Mouse (Mus musculus) MEL (cell line): ENCODE data around the gene Epc2. TPM values are rescaled to one million over a fixed set of nuclear protein-coding genes. Genes with fewer than 3 reads are reported as not detected.

ENCODE experiments used
- DNase-seq: peaks from one replicate; pipeline ENCODE4 v3.0.0; 2011; ENCODE audit warnings: low read depth, low spot score
- H3K27ac ChIP-seq: 2 replicates; pipeline ENCODE4 v1.5.1; 2012; ENCODE audit warnings: low read depth, mild to moderate bottlenecking, control low read depth, low read length, moderate library complexity; ENCODE audit not compliant: control insufficient read depth
- H3K27me3 ChIP-seq, 2 experiments: fragments of 150-350 bp in 1 of 2; sonication (generic) in 1 of 2; 2 replicates each; pipeline ENCODE4 v1.6.1; 2012; ENCODE audit warnings: low read length in 2 of 2, mild to moderate bottlenecking in 2 of 2, improper control_type of control experiment in 1 of 2, moderate library complexity in 1 of 2; ENCODE audit not compliant: insufficient read depth in 2 of 2, control insufficient read depth in 1 of 2
- H3K36me3 ChIP-seq, 2 experiments: 2 replicates each; pipeline ENCODE4 v1.6.1; 2012 to 2014; ENCODE audit warnings: low read length in 2 of 2, improper control_type of control experiment in 1 of 2, inconsistent platforms in 1 of 2, mild to moderate bottlenecking in 1 of 2; ENCODE audit not compliant: insufficient read depth in 2 of 2, control insufficient read depth in 1 of 2
- H3K4me1 ChIP-seq, 2 experiments: fragments of 150-350 bp in 1 of 2; sonication (generic) in 1 of 2; 2 replicates each; pipeline ENCODE4 v1.6.1; 2012; ENCODE audit warnings: low read length in 2 of 2, improper control_type of control experiment in 1 of 2, mild to moderate bottlenecking in 1 of 2; ENCODE audit not compliant: insufficient read depth in 2 of 2, control insufficient read depth in 1 of 2
- H3K4me3 ChIP-seq, 2 experiments: fragments of 150-350 bp in 1 of 2; sonication (generic) in 1 of 2; 2 replicates each; pipeline ENCODE4 v1.5.1; 2012; ENCODE audit warnings: low read depth in 2 of 2, low read length in 2 of 2, mild to moderate bottlenecking in 2 of 2, moderate library complexity in 2 of 2, control low read depth in 1 of 2, improper control_type of control experiment in 1 of 2; ENCODE audit not compliant: control insufficient read depth in 1 of 2, insufficient read depth in 1 of 2
- H3K79me2 ChIP-seq: 2 replicates; pipeline ENCODE4 v1.6.1; 2012; ENCODE audit warnings: mild to moderate bottlenecking, low read length, moderate library complexity; ENCODE audit not compliant: control insufficient read depth, poor library complexity, insufficient read depth
- H3K9ac ChIP-seq: 2 replicates; pipeline ENCODE4 v1.6.1; 2012; ENCODE audit warnings: low read depth, mild to moderate bottlenecking, control low read depth, low read length, moderate library complexity; ENCODE audit not compliant: control insufficient read depth, poor library complexity, severe bottlenecking
- H3K9me3 ChIP-seq: fragments of 150-350 bp; sonication (generic); replicated peaks from 2 replicates; pipeline ENCODE4 v1.6.1; 2012; ENCODE audit warnings: mild to moderate bottlenecking, low read length, improper control_type of control experiment, moderate library complexity; ENCODE audit not compliant: insufficient read depth
- EP300 ChIP-seq, 2 experiments: IDR thresholded peaks; 2 replicates each; pipeline ENCODE4 v1.6.1; 2011; ENCODE audit warnings: improper control_type of control experiment in 2 of 2, low read length in 2 of 2, low read depth in 1 of 2, mild to moderate bottlenecking in 1 of 2
- GABPA ChIP-seq: IDR thresholded peaks from 2 replicates; pipeline ENCODE4 v1.6.1; 2012; ENCODE audit warnings: low read depth, mild to moderate bottlenecking, inconsistent platforms, low read length, improper control_type of control experiment, moderate library complexity
- GATA1 ChIP-seq: IDR thresholded peaks from 2 replicates; pipeline ENCODE4 v1.6.1; 2011; ENCODE audit warnings: low read depth, low read length, improper control_type of control experiment
- HCFC1 ChIP-seq: IDR thresholded peaks from 2 replicates; pipeline ENCODE4 v1.6.1; 2012; ENCODE audit warnings: low read depth, mild to moderate bottlenecking, inconsistent platforms, low read length, improper control_type of control experiment, moderate library complexity
- MAFK ChIP-seq: IDR thresholded peaks from 2 replicates; pipeline ENCODE4 v1.6.1; 2011; ENCODE audit warnings: low read depth, mild to moderate bottlenecking, low read length, improper control_type of control experiment, borderline replicate concordance
- MAZ ChIP-seq: IDR thresholded peaks from 2 replicates; pipeline ENCODE4 v1.6.1; 2012; ENCODE audit warnings: low read depth, mild to moderate bottlenecking, inconsistent platforms, low read length, improper control_type of control experiment
- MXI1 ChIP-seq: IDR thresholded peaks from 2 replicates; pipeline ENCODE4 v1.6.1; 2011; ENCODE audit warnings: mild to moderate bottlenecking, low read depth, low read length, improper control_type of control experiment
- NELFE ChIP-seq: IDR thresholded peaks from 2 replicates; pipeline ENCODE4 v1.6.1; 2011; ENCODE audit warnings: low read depth, low read length, improper control_type of control experiment
- POLR2A ChIP-seq, 2 experiments: IDR thresholded peaks; 2 replicates each; pipeline ENCODE4 v1.6.1; 2011 to 2012; ENCODE audit warnings: low read length in 2 of 2, mild to moderate bottlenecking in 2 of 2, control low read depth in 1 of 2, improper control_type of control experiment in 1 of 2, low read depth in 1 of 2, moderate library complexity in 1 of 2; ENCODE audit not compliant: control insufficient read depth in 1 of 2, insufficient read depth in 1 of 2, poor library complexity in 1 of 2
- POLR2AphosphoS2 ChIP-seq: IDR thresholded peaks from 2 replicates; pipeline ENCODE4 v1.6.1; 2011; ENCODE audit warnings: low read length, improper control_type of control experiment
- POLR2AphosphoS5 ChIP-seq: IDR thresholded peaks from 2 replicates; pipeline ENCODE4 v1.6.1; 2012; ENCODE audit warnings: low read depth, borderline replicate concordance, mild to moderate bottlenecking, inconsistent platforms, low read length, moderate library complexity, mixed read lengths
- RAD21 ChIP-seq: IDR thresholded peaks from 2 replicates; pipeline ENCODE4 v1.6.1; 2011; ENCODE audit warnings: mild to moderate bottlenecking, low read depth, low read length, improper control_type of control experiment
- SIN3A ChIP-seq: IDR thresholded peaks from 2 replicates; pipeline ENCODE4 v1.6.1; 2012; ENCODE audit warnings: low read length, improper control_type of control experiment, inconsistent platforms
- SMC3 ChIP-seq: IDR thresholded peaks from 2 replicates; pipeline ENCODE4 v1.6.1; 2011; ENCODE audit warnings: low read depth, low read length, improper control_type of control experiment
- TAL1 ChIP-seq: IDR thresholded peaks from 2 replicates; pipeline ENCODE4 v1.6.1; 2012; ENCODE audit warnings: mild to moderate bottlenecking, inconsistent platforms, low read length, moderate library complexity, mixed read lengths
- TCF12 ChIP-seq: IDR thresholded peaks from 2 replicates; pipeline ENCODE4 v1.6.1; 2014; ENCODE audit warnings: low read depth, mild to moderate bottlenecking, inconsistent platforms, low read length, improper control_type of control experiment, moderate library complexity
- USF1 ChIP-seq: IDR thresholded peaks from 2 replicates; pipeline ENCODE4 v1.6.1; 2014; ENCODE audit warnings: low read depth, mild to moderate bottlenecking, inconsistent platforms, low read length, improper control_type of control experiment, moderate library complexity
- USF2 ChIP-seq, 2 experiments: IDR thresholded peaks; 2 replicates each; pipeline ENCODE4 v1.6.1; 2011 to 2012; ENCODE audit warnings: improper control_type of control experiment in 2 of 2, low read length in 2 of 2, borderline replicate concordance in 1 of 2, inconsistent platforms in 1 of 2, low read depth in 1 of 2, mild to moderate bottlenecking in 1 of 2; ENCODE audit not compliant: insufficient read depth in 1 of 2
- ZMIZ1 ChIP-seq: IDR thresholded peaks from 2 replicates; pipeline ENCODE4 v1.6.1; 2012; ENCODE audit warnings: low read depth, mild to moderate bottlenecking, inconsistent platforms, low read length, improper control_type of control experiment, moderate library complexity
- ZNF384 ChIP-seq: IDR thresholded peaks from 2 replicates; pipeline ENCODE4 v1.6.1; 2012; ENCODE audit warnings: low read depth, mild to moderate bottlenecking, inconsistent platforms, low read length, improper control_type of control experiment
- polyA plus RNA-seq, 2 experiments: library from polyadenylated mRNA; stranded (reverse) in 1 of 2; unstranded in 1 of 2; fragments of >175 nt in 1 of 2; fragments of >200 nt in 1 of 2; gene quantifications; 2 replicates each; pipeline versions ENCODE4 v1.2.1 to v1.2.4; 2012; ENCODE audit warnings: low replicate concordance in 2 of 2, low read depth in 1 of 2; ENCODE audit not compliant: insufficient read length in 2 of 2, insufficient read depth in 1 of 2, missing spikeins in 1 of 2
- total RNA-seq: library from RNA; depleted of rRNA; stranded (reverse); fragments of 300-350 nt; gene quantifications from 2 replicates; pipeline ENCODE4 v1.2.3, GENCODE M21; 2012

Gene Epc2
- total and polyA plus RNA-seq, 3 experiments = 14.3 to 15.4 TPM; not detected in 1

DNA sequence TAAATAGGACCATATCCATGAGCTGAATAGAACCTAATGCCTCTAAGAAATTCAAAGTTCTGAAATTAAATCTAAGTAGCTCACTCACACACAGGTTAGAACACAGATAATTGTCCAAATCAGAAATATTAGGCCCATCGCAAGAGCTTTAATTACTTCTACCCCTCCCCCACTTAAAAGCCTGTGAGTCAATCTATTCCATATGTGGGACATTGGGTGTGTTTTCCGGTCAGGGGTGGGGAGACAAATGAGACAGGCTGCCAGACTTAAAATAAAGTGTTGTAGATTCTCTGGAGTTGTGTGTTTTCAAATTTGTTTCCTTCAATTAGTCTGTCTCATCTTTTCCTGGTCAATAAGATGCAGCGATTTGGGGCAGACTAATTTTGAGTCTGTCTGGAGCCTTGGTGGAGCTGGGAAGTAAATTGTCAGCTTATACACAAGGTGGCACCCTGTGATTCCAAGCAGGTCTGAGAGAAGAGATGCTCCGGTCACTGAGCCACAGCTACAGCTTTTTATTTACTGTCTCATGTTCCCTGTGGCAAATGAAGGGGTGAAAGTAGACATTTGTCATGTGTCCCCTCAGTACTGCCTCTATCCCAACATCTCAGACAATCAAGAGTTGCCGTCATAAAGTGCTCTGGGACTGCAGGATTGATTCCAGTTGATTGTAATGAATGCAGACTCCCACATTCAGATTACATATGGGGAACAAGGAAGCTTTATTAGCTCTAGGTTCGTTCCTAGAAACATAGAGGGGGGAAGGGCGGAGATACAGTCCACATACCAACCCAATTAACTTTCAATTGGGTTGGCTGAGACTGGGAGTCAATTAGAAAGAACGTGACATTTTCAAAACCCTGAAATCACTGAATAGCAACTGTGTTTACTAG, 3.5 kb upstream of the Epc2 start:
- peaks cover 0 to 5% of the 10 kb centered on the region in 2 experiments; a peak in 2 of 4 replicates for H3K36me3 ChIP-seq
- no peak overlapping the region for H3K4me3 ChIP-seq
- H3K9me3 ChIP-seq = no peaks in the 10 kb centered on the region
- H3K9ac ChIP-seq = no peak overlapping the region
- H3K27ac ChIP-seq = no peak overlapping the region
- no peak for DNase-seq
- no peaks in the 10 kb centered on the region for H3K4me1 ChIP-seq
- TF ChIP-seq SIN3A (no peak), TCF12 (no peak), EP300 (IDR thresholded peaks at IDR 0.05; ENCODE audit: low read depth in 1 of 2, low read length in 2 of 2) (no peak), POLR2AphosphoS5 (no peak), GATA1 (no peak), HCFC1 (no peak), MAFK (no peak)
- TF ChIP-seq, all 39 proteins: peak for 0
- H3K27me3 ChIP-seq = no peaks in the 10 kb centered on the region
- H3K79me2 ChIP-seq = peaks cover 8% of the 10 kb centered on the region

DNA sequence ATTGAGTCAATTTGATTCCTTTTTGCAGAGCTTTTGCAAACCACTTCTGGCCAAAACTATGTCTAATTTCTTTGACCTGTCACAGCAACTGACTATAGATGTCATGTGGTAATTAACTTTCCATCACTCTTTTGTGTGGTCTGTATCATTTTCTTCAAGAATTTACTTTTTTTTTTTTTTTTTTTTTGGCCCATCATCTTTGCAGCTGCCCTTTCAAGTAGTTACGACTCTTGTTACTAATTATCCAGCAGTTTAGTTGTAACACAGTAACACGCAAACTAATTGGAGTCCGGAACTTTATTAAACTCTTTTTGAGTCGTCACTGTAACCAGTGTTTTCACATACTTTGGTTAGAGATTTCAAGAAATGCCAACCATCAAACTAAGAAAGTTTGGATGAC, 819 bp upstream of the Epc2 start:
- no peak for TF ChIP-seq RAD21
- no peak for TF ChIP-seq SIN3A
- TF ChIP-seq MAZ = no peak
- TF ChIP-seq SMC3 = no peak
- TF ChIP-seq USF2 (IDR thresholded peaks at IDR 0.05; ENCODE audit: borderline replicate concordance in 1 of 2, insufficient read depth in 1 of 2, low read depth in 1 of 2, low read length in 2 of 2) = no peak
- TF ChIP-seq TAL1 = no peak
- no peak for TF ChIP-seq MXI1
- no peak for TF ChIP-seq EP300 (IDR thresholded peaks at IDR 0.05; ENCODE audit: low read depth in 1 of 2, low read length in 2 of 2)
- no peak for TF ChIP-seq ZNF384
- TF ChIP-seq TCF12 = no peak
- TF ChIP-seq NELFE = no peak
- no peak for TF ChIP-seq USF1
- TF ChIP-seq POLR2AphosphoS2 = no peak
- TF ChIP-seq GABPA = no peak
- no peak for TF ChIP-seq POLR2A (IDR thresholded peaks at IDR 0.05; ENCODE audit: control insufficient read depth in 1 of 2, insufficient read depth in 1 of 2, low read depth in 1 of 2, low read length in 2 of 2, poor library complexity in 1 of 2)
- TF ChIP-seq ZMIZ1 = no peak
- no peaks in the 10 kb centered on the region for H3K27me3 ChIP-seq
- H3K9me3 ChIP-seq = no peaks in the 10 kb centered on the region
- H3K9ac ChIP-seq = peak overlapping the region; percentile 71
- no peak overlapping the region for H3K27ac ChIP-seq
- H3K4me1 ChIP-seq = peaks cover 0 to 6% of the 10 kb centered on the region in 2 experiments; a peak in 1 of 4 replicates
- DNase-seq = no peak
- H3K4me3 ChIP-seq = peak overlapping the region; percentile 58 to 73
- H3K79me2 ChIP-seq = peaks cover 26% of the 10 kb centered on the region
- H3K36me3 ChIP-seq = peaks cover 0 to 11% of the 10 kb centered on the region in 2 experiments; a peak in 2 of 4 replicates
